Mouse (Mus musculus): Measurements from ENCODE around the gene Rex1bd.

Rex1bd gene

DNA sequence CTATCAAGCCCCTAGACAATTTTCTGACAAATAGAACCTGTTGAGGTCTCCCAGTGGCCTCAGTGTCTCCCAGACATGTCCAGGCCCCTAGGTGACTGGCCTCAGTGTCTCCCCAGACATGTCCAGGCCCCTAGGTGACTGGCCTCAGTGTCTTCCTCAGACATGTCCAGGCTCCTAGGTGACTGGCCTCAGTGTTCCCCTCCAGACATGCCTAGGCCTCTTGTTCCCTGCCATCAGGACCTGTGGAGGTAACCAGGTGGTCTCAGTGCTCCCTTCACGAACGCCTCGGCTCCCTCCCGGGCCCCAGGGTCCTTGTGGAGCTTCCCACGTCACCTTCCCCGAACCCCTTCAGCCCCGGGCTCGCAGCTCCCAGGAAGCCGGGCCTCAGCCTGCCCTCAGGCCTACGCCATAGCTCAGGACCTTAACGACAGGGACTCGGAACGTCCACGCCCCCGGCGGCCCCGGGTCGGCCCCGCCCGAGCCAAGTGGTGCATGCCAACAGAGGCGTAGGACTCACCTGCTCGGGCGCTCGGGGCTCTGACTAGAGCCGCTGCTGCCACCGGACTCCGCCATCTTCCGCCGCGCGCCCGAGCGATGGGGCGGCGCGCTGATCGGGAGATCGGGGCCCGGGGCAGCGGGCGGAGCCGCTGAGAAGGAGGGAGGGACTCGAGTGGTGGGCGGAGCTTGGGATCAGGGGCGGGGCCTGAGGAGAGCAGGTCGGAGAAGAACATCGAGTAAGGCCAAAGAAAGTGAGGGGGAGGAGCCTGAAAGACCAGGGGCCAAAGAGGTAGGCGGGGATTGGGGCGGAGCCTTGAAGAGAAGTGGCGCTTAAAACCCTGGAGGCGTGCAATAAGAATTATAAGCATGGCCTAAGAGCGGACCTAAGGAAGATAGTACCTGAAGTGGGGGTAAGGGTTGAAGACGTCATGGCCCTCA is 30.0 kb downstream of the Rex1bd start, which contains the start of gene Klhl26:
TSS of gene Klhl26 (minus strand) at position 636 of the 936 bp plus-strand sequence.
- DNase-seq (ENCODE audit: low spot score): peak; percentile 90

DNA sequence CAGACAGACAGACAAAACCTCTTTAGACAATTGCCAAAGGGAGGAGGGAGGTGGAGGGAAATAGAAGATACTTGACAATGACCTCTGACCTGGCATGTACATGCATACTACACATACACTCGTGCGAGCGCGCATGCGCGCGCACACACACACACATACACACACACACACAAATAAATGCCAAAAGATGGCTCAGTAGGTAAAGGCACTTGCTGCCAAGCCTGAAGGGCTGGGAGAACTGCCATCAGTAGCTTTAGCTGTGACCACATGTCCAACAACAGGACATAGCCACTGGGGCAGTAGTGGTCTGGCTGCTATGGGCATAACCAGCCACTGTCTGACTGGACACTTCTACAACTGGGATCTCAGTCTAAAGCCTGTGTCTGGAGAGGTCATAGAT is 34.7 kb downstream of the Rex1bd start:
- no peak for DNase-seq (ENCODE audit: low spot score)

DNA sequence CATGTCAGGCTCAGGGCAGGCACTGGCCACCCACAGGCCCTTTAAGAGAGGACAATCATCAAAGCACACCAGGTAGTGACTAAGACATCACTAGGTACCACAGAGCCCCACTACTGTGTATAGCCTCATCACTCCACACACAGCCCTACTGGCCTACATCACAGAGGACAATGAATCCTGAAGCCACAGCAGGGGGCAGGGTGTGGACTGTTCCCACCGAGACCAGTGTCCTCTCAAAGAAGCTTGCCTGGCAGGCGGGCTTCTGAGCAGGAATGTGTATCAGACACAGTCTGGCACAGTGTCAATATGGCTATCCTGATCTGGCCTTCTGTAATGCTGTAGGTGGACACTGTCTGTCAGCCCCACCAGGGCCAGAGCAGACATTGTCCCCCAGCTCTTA is 36.6 kb downstream of the Rex1bd start:
- no peak for DNase-seq (ENCODE audit: low spot score)

DNA sequence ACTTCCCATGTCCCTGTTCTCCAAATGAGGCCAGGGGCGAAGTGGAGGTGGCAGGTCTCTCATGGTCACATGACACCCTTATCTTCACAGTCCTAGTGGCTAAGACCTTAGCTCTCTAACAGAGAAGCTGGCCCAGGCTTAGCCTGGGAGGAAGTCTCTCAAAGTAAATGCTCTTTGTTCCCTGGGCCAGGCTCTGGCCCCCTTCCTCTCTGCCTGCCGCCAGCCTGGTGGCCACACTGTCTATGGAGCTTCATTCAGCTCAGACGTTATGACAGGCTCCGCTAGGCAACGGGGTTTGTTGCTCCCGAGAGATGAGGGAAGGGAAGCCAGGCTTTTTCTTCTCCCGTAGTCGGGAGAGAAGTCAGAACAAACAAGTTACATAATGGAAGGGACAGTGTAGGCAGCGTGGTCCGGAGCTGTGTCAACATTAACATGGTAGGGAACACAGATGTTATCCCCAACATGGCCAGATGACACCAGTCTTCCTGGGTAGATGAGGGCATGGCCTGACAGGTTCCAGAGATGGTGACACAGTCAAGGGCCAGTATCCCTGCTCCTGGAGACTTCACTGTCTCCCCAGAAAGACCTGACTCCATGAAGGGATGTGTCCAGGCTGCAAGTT is 37.1 kb downstream of the Rex1bd start:
- DNase-seq (ENCODE audit: low spot score): no peak

DNA sequence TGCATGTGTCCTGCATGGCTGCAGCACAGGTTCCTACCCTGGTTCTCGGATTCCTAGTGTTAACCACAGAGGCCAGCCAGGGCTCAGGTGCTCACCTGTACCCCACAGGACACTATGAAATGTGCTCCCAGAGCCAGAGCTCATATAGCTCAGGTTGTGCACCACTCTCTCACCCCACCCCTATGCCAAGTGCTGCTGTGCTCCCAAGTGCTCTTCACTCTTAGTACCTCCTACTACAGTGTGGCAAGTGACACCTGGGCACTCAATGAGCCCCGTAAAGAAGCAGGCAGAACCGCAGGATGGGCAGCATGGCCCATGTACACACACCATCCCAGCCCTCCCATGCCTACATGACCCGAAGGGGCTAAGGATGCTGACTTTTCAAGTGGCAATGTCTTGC is 37.8 kb downstream of the Rex1bd start:
- no peak for DNase-seq (ENCODE audit: low spot score)

DNA sequence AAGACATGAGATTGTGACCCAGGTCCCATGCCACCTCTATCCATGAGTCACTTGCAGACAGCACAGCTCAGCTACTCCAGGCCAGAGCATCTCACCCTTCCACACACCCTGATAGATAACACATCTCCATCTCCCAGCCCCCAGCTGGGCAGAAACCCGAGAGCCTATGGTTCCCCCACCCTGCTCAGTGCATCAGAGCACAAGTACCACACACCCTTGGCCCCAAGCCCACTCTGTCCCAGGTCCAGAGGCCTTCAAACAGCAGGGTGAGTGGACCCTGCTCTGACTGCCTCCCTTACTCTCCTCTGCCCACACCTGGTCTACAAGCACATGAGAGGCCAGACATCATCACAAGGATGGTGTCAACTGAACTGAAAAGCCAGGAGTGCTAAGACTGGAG is 38.6 kb downstream of the Rex1bd start:
- no peak for DNase-seq (ENCODE audit: low spot score)

DNA sequence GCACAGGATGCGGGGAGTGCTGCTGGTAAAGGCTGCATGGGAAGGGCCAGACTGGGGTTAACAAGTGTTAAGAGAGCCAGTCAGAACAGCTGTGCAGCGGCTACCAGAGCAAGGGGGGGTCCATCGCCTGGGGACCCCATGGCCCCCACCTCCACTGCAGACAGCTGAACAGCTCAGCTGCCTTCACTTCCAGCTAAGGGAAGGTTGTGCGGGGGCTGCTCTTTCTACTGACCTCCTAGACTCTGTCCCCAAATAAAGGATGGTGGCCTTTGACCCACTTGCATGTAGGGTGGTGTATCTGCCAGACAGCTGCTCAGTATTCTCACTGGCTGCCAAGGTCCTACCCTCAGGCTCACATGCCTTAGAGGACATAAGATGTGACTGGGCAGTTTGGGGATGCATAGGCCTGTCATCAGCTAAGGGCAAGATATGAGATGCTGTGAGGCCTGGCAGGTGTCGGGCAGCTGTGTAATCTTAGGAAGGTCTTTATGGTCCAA is 39.3 kb downstream of the Rex1bd start:
- no peak for DNase-seq (ENCODE audit: low spot score)

DNA sequence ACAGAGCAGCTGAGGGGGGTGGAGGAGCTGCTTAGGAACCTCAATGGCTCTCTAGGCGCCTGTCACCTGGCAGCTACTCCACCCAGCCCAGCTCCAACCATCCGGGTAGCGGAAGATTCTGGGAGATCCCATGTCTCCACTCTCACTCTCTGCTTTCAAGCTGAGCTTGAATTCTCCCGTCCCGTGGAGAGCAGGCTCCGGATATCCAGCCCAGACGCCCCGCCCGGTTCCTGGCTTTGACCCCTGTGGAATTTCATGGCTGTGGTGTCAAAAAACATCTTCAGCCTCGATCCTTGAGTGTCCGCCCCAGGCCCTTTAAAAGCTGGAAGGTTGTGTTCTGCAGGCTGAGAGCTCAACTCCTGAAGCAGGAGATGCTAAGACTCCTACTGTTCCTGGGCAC is 39.8 kb downstream of the Rex1bd start:
- DNase-seq (ENCODE audit: low spot score): no peak

DNA sequence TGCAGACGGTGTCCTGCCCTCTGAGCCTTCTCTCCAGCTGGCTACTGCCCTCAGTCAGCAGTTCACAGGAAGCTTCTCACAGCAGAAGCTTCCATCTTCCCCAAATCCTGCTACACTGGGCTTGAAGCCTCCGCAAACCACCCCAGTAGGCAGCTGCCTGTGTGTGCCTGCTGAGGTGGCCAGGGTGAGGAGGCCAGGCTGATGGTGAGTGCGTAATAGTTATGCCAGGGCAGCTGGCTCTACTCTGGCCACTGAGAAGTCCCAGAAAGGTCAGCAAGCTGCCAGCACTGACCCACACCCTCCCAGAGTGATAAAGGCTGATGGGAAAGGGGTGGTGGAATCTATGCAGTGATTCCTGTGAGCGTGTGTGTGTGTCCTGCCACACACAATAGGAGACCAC is 40.2 kb downstream of the Rex1bd start:
- no peak for DNase-seq (ENCODE audit: low spot score)

DNA sequence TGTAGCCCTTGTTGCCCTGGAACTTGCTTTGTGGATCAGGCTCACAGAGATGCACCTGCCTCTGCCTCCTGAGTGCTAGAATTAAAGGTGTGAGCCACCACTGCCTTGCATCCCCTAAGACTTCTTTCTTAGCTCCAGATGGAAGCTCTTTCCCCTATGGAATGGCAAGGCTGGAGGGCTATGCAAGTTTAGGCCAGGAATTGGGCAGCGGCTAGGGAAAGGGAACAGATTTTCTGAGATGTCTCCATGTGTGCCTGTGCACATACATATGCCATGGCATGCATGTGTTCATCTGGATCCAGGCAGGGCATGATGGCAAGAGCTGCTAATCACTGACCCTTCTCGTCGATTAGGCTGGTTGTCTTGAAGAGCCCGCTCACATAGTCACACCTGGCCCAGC is 40.9 kb downstream of the Rex1bd start:
- DNase-seq (ENCODE audit: low spot score): no peak

DNA sequence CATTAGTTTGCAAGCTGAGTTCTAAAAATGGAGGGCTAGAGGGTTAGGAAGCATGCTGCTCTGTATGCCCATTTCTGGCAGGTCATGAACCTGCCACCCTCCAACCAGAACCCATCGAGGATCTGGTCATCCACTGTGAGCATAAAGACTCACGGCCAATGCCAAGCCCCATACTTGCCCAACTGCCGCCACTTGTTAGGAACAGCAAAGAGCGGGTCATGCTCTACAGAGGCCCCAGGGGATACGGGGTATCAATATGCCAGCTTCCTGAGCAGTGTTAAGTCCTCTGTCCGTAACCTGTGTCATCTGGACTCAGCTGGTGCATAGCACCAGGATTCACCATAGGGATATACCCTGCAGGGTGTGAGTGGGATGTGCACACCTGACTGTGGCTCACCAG is 42.4 kb downstream of the Rex1bd start:
- no peak for DNase-seq (ENCODE audit: low spot score)

DNA sequence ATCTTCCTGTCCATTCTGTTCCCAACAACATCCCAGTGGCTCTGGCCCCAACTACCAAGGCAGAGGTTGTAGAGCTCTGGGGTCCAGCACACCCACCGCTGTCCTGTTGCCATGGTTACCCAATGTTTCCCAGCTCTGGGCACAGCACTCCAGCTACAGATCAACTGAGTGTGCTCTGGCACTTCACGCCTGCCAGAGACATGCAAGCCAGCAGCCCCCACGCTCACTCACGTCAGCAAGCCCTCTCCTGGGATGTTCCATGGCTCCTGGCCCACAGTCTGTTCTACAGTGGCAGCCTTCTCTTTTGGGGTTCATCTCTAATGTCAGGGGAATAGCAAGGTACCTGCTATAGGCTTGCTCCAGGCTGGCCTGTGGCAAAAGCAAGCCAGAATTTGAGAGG is 43.2 kb downstream of the Rex1bd start:
- peak; percentile 60 for DNase-seq (ENCODE audit: low spot score)

DNA sequence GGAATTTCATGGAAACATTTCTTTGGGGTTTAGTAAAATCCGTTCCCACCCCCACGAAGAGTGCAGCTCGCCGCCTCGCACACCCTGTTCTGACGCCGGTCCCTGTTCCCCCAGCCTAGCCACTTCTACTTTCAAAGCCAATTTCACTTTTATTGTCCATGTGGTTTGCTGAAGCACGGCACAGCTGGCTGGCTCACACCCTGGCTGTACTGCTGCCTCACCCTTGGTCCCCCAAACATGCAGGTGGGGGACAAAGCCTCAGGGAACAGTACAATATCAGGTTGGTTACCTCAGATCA is 44.1 kb downstream of the Rex1bd start:
- DNase-seq (ENCODE audit: low spot score): no peak

DNA sequence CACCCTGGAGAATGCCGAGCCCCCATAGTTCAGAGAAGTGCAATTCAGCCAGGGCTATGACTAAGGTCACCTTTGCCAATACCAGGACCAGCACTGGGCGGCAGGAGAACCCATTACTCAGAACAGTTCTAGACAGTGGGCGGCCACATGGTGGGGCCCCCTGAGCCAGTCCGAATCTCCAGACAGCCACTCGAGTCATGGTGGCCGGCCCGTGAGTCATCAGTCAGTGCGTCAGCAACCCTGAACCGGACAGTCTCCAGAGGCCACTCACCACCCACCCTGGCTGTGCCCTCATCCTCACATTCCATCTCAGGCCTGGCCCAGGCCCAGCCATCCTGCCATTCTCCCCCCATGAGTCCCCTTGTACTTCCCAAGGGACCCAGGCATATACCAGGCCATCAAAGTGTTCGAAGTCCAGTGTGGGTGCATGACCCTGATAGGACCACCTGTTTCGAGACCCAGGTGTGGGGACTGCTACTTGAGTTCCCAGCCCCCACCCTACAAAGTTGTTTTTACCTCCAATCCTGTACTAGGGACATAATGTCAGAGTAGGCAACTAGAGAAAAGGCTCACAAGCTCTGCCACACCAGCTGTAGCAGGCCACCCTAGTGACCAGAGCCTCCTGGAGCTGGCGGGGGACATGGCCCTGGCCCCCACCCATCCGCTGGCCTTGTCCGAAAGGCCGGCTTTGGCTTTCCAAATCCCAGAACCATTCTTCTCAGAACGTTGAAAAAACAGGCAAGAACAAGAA is 44.6 kb downstream of the Rex1bd start:
- no peak for DNase-seq (ENCODE audit: low spot score)

DNA sequence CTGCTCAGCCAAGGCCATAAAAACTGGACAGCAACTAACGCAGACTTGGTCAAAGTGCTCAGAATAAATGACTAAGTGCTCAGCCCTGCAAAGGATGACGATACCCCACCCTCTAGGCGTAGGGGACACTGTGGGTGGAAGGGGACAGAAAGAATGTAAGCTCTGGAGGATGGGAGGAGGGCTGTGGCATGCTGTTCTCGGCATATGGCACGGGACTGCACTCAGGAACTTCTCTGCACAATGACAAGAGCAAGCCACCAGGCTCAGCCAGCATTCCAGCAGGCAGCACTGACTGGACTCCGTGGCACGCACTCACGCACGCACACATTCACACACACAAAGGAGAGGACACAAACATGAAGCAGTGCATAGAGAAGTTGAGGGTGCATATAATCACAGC is 45.9 kb downstream of the Rex1bd start:
- DNase-seq (ENCODE audit: low spot score): no peak

DNA sequence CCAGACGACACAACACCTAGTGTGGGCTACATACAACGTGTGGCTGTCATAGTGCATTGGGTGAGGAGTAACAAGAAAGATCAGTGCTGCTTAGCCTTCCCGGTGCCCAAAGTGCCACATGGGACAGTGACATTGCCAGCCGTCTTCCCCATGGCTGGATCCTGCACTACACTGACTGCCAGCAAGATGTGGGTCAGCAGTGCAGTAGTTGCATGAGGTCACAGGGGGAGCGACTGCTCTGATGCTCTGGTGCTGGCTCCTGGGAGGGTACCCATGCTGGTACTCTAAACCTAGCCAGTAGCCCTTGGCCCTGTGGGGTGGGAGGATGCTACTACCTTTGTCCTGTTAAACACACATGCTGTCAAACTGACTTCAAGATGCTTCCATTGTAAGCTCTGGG is 46.4 kb downstream of the Rex1bd start:
- no peak for DNase-seq (ENCODE audit: low spot score)

DNA sequence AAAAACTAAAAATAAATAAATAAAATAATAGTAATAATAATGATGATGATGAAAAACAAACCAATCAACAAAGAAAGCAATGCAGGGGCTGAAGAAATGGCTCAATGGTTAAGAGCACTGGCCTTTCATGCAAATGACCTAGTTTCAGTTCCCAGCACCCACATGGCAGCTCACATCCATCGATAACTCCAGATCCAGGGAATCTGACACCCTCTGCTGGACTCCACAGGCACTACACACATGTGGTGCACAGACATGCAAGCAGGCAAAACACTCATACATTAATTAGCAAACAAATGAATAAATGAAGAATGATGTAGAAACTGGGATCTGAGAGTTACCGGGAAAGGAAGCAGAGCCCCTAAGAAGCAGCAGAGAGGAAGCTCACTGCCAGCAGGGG is 46.9 kb downstream of the Rex1bd start:
- no peak for DNase-seq (ENCODE audit: low spot score)

DNA sequence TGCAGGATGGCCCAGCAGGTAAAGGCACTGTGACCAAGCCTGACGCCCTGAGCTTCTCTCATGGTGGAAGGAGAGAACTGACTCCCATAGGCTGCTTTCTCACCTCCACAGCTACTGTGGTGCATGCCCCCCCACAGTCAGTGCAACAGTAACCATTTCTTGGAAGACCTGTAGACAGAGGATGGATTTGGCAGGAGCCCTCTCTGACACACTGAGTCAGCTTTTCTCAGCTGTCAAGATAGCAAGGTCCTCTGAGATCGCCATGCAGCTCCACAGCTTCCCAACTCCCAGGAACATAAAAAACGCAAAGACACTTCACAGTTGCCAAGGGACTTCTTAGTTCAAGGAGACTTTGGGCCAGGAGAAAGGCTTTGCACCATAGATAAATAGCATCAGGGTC is 48.1 kb downstream of the Rex1bd start:
- no peak for DNase-seq (ENCODE audit: low spot score)

DNA sequence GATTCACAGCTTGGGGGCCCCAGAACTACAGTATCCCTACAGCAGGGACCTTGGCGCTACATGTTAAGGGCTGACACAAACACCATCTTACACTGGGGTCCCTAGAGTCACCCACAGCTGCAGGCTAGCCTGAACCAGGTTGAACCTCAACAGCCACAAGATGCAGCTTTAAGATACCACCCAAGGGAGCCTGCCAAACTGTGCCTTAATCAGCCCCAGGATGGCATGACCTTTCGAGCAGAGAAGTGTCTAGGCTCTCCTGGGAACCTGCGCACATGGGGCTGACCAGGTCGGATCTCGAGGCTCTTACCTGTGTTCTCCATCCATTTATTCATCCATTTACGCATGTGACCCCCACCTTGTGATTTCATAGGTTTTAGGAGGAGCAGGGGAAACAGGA is 48.7 kb downstream of the Rex1bd start:
- no peak for DNase-seq (ENCODE audit: low spot score)

DNA sequence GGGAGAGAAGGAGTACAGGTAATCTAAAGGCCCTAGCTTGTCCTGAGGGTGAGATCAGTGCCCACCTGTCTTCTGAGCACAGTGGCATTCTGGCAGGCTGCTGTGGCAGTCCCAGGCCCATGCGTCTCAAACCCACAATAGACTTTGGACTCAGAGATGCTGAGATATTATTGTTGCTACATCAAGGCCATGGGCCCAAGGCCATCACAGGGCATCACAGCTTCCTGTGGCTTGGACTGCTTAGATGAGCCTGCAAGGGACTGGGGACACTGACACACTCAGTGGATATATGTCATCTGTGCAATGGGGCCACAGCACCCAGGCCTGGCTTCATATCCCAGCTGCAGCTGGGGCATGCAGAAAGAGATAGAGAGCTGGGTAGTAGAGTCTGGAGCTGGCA is 49.6 kb downstream of the Rex1bd start:
- DNase-seq (ENCODE audit: low spot score): no peak

Measured in left cerebral cortex, adult 11 months (tissue).